Mouse (Mus musculus) heart, embryonic 16.5 days (tissue): ENCODE results near the gene Mc3r. TPM values are rescaled to one million over a fixed set of nuclear protein-coding genes. Genes with fewer than 3 reads are reported as not detected.

Source experiments
- ATAC-seq: fragments of 200-750 bp; cut with Nextera tagmentation; replicated peaks from 2 replicates; pipeline ENCODE4 v1.8.0; 2017; ENCODE audit warnings: moderate number of reproducible peaks; ENCODE audit not compliant: insufficient read depth, low FRiP score; ENCODE audit errors: extremely low read depth
- H3K27ac ChIP-seq: fragments of 300-500 bp; sonication (generic); 2 replicates; pipeline ENCODE4 v1.5.1; 2014; ENCODE audit warnings: mild to moderate bottlenecking, low read length, control low read depth, moderate library complexity
- H3K27me3 ChIP-seq: fragments of 300-500 bp; sonication (generic); 2 replicates; pipeline ENCODE4 v1.6.1; 2014; ENCODE audit warnings: low read length, mixed read lengths; ENCODE audit not compliant: control insufficient read depth, insufficient read depth
- H3K36me3 ChIP-seq: fragments of 300-500 bp; sonication (generic); 2 replicates; pipeline ENCODE4 v1.6.1; 2014; ENCODE audit not compliant: control insufficient read depth, insufficient read depth
- H3K4me1 ChIP-seq: fragments of 300-500 bp; sonication (generic); 2 replicates; pipeline ENCODE4 v1.6.1; 2014; ENCODE audit warnings: low read length, mixed read lengths; ENCODE audit not compliant: control insufficient read depth, insufficient read depth
- H3K4me2 ChIP-seq: fragments of 300-500 bp; sonication (generic); 2 replicates; pipeline ENCODE4 v1.6.1; 2014; ENCODE audit warnings: low read depth, mild to moderate bottlenecking, control low read depth, low read length
- H3K4me3 ChIP-seq: fragments of 300-500 bp; sonication (generic); 2 replicates; pipeline ENCODE4 v1.5.1; 2014; ENCODE audit warnings: mild to moderate bottlenecking, control low read depth, low read length
- H3K9ac ChIP-seq: fragments of 300-500 bp; sonication (generic); 2 replicates; pipeline ENCODE4 v1.6.1; 2014; ENCODE audit warnings: low read length, control low read depth
- H3K9me3 ChIP-seq: fragments of 300-500 bp; sonication (generic); replicated peaks from 2 replicates; pipeline ENCODE4 v1.6.1; 2016; ENCODE audit warnings: low read length; ENCODE audit not compliant: control insufficient read depth
- WGBS: fragments of 180-500 bp; shearing (Covaris S2); extraction: QIAGEN DNeasy Blood & Tissue Kit; methylation state at CpG from one replicate; pipeline ENCODE4 v1.1.7; 2014; 5-methylcytosine and 5-hydroxymethylcytosine counted together
- polyA plus RNA-seq: library from polyadenylated mRNA; unstranded; fragments of >200 nt; fragmentation: Nextera tagmentation; extraction: Ambion mirVana; gene quantifications from 2 replicates; pipeline ENCODE4 v1.2.1, GENCODE M21; 2015

The Mc3r gene
- polyA plus RNA-seq, 1 experiment from 2014 or later = not detected

DNA sequence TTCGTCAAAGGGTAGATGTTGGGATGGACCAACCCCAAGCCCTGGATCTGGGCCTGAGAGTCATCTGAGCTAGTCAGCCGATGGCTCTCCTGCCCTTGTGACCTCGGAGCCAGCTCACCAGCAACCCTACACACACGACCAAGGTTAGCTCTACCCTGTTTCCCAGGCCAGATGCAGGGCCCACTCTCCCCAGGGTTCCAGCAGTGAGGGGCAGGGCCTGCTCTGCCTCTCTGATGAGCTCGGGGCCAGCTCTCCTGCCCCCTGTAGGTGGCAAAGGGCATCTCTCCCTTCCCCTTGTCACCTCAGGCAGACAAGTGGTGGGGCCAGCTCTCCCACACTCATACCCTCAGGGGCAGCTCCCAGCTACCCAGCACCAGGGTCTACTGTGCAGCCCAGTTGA lies 29.1 kb upstream of the Mc3r start:
- peaks cover 9% of the 10 kb centered on the region for H3K27me3 ChIP-seq
- 55% methylated on average over 5 of the region's 5 CpGs for WGBS
- H3K4me2 ChIP-seq = no peak overlapping the region
- no peak overlapping the region for H3K4me3 ChIP-seq
- ATAC-seq = no peak
- no peaks in the 10 kb centered on the region for H3K36me3 ChIP-seq
- no peaks in the 10 kb centered on the region for H3K4me1 ChIP-seq
- no peaks in the 10 kb centered on the region for H3K9me3 ChIP-seq
- H3K27ac ChIP-seq = no peak overlapping the region
- H3K9ac ChIP-seq = no peak overlapping the region

DNA sequence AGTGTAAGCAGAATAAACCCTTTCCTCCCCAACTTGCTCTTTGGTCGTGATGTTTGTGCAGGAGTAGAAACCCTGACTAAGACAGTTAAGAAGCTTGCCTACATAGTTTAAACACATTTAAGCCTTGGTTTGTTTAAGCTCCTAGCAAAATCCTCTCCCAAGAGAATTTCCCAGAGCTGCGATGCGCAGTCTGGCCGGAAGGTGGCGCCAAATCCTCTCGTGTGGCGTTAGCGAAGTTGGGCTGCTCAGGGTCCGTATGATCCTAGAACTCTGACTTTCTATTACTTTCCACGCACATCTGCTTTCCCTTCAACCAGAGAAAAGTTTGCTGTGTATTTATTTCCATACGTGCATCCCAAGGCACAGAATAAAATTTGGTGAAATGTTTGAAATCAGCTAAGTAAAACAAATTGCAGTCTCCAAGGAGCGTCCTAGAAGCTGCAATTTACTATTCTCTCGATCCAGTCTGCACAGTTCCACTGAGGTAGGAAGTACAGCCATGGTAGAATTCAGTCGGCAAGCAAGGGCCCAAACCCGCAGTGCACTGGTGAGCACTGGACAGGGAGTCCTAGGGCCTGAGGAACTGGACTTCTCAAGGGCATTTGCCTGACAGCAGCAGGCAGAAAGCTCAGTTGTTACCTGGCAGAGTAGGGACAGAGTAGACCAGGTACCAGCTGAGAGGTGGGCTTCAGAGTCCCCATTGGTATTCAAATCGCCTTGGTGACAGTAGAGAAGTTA lies 26.5 kb upstream of the Mc3r start:
- H3K36me3 ChIP-seq = no peaks in the 10 kb centered on the region
- H3K4me2 ChIP-seq = no peak overlapping the region
- peaks cover 9% of the 10 kb centered on the region for H3K27me3 ChIP-seq
- ATAC-seq = no peak
- 13% methylated on average over 16 of the region's 16 CpGs for WGBS
- H3K9ac ChIP-seq = no peak overlapping the region
- no peaks in the 10 kb centered on the region for H3K4me1 ChIP-seq
- no peak overlapping the region for H3K4me3 ChIP-seq
- no peaks in the 10 kb centered on the region for H3K9me3 ChIP-seq
- H3K27ac ChIP-seq = no peak overlapping the region

DNA sequence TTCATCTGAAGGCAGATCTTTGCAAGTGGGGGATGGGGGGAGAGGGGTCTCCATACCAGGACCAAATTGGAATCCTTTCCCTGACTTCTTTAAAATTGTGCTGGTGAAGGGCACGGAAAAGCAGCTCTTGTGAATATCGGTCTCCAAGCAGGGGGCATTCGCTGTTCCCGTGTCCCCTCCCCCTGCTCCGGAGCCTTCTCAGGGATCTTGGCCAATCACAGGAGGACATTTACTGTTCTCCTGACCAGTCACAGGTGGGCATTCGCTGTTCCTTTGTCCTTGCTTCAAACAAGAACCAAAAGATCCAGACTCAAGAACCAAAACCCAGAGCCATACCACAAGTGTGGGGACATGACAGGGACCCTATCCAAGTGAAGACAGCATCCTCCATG lies 25.9 kb upstream of the Mc3r start:
- ATAC-seq = no peak
- Histone ChIP-seq H3K4me3 (no peak overlapping the region), H3K27me3 (peaks cover 9% of the 10 kb centered on the region), H3K4me2 (no peak overlapping the region), H3K9me3 (no peaks in the 10 kb centered on the region), H3K9ac (no peak overlapping the region), H3K36me3 (no peaks in the 10 kb centered on the region), H3K4me1 (no peaks in the 10 kb centered on the region), H3K27ac (no peak overlapping the region)
- 23% methylated on average over 6 of the region's 6 CpGs for WGBS

DNA sequence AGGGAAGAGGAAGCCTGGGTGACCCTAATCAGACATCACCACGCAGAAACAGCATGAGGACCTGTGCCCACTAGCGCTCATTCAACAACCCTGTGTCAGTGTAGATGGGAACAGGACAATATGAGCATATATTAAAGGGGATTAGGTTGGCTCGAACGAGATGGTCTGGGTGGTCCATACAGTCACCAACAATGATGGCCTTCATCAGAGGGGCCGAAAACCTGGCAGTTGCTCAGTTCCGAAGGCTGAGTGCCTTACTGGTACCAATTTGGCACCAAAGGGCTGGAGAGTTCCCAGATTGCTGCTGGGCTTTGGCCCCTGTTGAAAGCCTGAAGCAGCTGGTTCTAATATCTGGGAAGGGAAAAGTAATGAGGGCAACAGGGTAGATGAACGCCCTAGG lies 25.4 kb upstream of the Mc3r start:
- H3K4me2 ChIP-seq = no peak overlapping the region
- H3K4me1 ChIP-seq = no peaks in the 10 kb centered on the region
- no peak overlapping the region for H3K4me3 ChIP-seq
- H3K9me3 ChIP-seq = no peaks in the 10 kb centered on the region
- H3K9ac ChIP-seq = no peak overlapping the region
- 78% methylated on average over 7 of the region's 7 CpGs for WGBS
- no peak overlapping the region for H3K27ac ChIP-seq
- H3K27me3 ChIP-seq = peaks cover 9% of the 10 kb centered on the region
- H3K36me3 ChIP-seq = no peaks in the 10 kb centered on the region
- ATAC-seq = no peak

DNA sequence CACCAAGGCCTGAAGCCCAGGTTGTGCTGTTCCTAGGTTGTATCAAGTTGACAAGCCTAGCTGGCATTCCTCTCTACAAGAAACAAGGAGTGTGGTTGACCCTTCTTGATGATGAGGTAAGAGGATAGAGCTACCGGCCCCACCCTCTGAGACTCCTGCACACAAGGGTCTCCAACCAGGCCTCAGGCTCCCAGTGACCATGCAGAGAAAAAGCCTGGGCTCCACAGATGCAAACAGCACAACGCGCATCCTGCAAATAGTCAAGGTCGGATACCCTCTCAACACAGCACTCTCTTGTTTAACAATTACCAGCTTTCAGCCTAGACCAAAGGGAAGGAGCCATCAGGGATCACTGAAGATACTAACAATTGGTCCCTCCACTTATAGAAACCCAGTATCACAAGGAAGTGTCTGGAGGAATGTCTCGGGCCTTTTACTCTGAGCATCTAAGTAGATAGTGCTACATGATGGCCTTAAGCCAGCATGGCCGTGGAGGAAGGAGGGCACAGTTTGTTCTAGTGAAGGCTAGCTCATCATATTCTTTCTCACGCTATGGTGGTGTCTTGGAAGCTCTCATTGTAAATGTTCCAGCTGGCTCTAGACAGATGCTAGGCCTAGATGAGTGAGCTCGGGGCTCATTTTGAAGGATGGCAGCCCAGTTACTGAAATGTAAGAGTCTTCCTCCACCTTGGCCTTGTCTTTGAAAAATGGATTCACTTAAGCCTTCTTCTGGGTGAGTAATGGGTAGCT lies 24.7 kb upstream of the Mc3r start:
- Histone ChIP-seq H3K36me3 (no peaks in the 10 kb centered on the region), H3K27ac (no peak overlapping the region), H3K27me3 (peaks cover 9% of the 10 kb centered on the region), H3K4me1 (peaks cover 3% of the 10 kb centered on the region), H3K9me3 (no peaks in the 10 kb centered on the region), H3K4me2 (no peak overlapping the region), H3K9ac (no peak overlapping the region), H3K4me3 (no peak overlapping the region)
- WGBS = 74% methylated on average over 8 of the region's 8 CpGs
- ATAC-seq = no peak

DNA sequence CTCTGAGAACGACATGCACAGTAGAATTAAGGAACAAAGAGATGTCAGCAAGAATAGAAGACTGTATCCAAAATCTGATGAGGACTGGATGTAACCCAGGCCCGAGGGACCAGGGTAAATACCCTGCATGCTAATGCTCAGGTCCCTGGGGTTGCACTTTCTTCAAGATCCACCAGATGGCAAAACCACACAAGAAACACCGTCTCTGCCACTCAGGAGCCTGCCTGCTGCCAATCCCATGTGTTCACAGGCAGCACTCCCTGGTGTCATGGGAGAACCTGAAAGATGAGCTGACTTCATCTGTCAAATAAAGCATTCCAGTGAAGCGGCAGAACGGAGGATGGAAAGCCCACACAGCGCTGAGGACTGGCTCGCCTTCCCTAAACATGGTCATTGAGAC lies 21.3 kb upstream of the Mc3r start:
- WGBS = 31% methylated on average over 7 of the region's 7 CpGs
- Histone ChIP-seq H3K36me3 (no peaks in the 10 kb centered on the region), H3K9ac (no peak overlapping the region), H3K9me3 (no peaks in the 10 kb centered on the region), H3K4me2 (no peak overlapping the region), H3K27me3 (peaks cover 8% of the 10 kb centered on the region), H3K4me3 (no peak overlapping the region), H3K27ac (no peak overlapping the region), H3K4me1 (peaks cover 22% of the 10 kb centered on the region)
- no peak for ATAC-seq

DNA sequence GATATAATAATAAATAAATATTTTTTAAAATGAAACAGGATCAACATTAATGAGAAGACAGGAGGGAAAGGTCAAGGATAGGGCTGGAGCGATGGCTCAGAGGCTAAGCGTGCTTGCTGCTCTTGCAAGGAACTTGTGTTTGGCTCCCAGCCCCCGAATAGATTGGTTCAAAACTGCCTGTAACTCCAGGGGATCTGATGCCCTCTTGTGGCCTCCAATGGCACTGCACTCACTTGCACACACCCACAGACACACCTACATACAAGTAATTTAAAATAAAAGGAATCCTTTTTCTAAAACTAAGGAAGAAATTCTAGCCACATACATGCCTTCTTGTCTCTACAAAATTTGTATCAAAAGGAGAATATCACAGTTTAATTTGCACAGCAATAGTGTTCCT lies 20.5 kb upstream of the Mc3r start:
- no peak for ATAC-seq
- Histone ChIP-seq H3K4me2 (no peak overlapping the region), H3K36me3 (no peaks in the 10 kb centered on the region), H3K27me3 (peaks cover 3% of the 10 kb centered on the region), H3K4me3 (no peak overlapping the region), H3K27ac (no peak overlapping the region), H3K9me3 (no peaks in the 10 kb centered on the region), H3K9ac (no peak overlapping the region), H3K4me1 (peaks cover 22% of the 10 kb centered on the region)
- WGBS = 90% methylated on average over 3 of the region's 3 CpGs

DNA sequence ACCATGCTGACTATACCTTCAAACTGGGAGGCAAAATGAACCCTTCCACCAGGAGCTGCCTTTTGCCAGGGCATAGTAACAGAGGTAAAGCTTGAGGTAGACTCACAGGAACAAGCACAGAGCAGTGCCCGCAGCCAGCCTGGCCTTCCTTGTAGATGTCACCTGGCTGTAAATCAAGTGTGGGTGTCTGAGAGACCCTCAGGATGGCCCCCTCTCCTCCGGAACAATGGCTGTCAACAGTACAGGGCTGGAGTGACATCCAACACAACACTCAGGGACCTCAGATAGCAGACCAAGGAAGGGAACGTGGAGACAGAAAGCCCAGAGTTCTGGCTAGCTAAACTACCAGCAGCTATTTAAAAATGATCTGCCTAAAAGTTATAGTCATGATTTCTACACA lies 19.1 kb upstream of the Mc3r start:
- ATAC-seq = peak; percentile 92
- Histone ChIP-seq H3K9me3 (no peaks in the 10 kb centered on the region), H3K27me3 (no peaks in the 10 kb centered on the region), H3K4me2 (peak overlapping the region; percentile 42; the same call in 1 of the 2 replicates), H3K9ac (no peak overlapping the region), H3K4me3 (0 out of 2 replicates have a peak overlapping the region, but pooled peaks have one; percentile 4), H3K27ac (peak overlapping the region; percentile 24), H3K36me3 (no peaks in the 10 kb centered on the region), H3K4me1 (peaks cover 22% of the 10 kb centered on the region)
- 9% methylated on average over 3 of the region's 3 CpGs for WGBS

DNA sequence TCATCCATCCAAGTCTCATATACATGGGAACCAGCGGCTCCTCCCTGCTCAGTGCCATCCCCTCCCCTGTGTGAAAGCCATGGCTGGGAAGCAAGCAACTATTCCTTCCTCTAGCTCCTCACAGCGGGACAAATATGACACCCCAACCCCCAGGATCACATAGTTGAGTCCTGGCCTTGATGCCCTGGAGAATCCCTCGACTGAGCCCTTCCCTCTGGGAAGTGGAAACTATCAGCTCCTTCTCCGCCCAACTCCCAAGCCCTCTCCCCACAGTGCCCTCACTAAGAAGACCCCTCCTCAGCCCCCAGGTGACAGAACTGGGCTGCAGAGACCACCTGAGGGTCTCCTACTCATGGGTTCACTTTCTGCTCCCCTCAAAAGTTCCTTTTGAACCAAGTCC lies 18.2 kb upstream of the Mc3r start:
- Histone ChIP-seq H3K4me1 (peaks cover 22% of the 10 kb centered on the region), H3K4me3 (no peak overlapping the region), H3K36me3 (no peaks in the 10 kb centered on the region), H3K9ac (no peak overlapping the region), H3K9me3 (no peaks in the 10 kb centered on the region), H3K27ac (no peak overlapping the region), H3K4me2 (no peak overlapping the region), H3K27me3 (no peaks in the 10 kb centered on the region)
- no peak for ATAC-seq
- WGBS = 29% methylated on average over 4 of the region's 4 CpGs
